Mouse (Mus musculus) brain, embryonic 14.5 days (tissue): Measurements from ENCODE around the gene Plcb1. TPM values are rescaled to one million over a fixed set of nuclear protein-coding genes. Genes with fewer than 3 reads are reported as not detected.
A peak's percentile ranks its signal among the peaks of the same experiment; 100 is the strongest.

Experiments used
- DNase-seq: peaks from one replicate; pipeline ENCODE4 v3.0.0-alpha.2; 2011; ENCODE audit warnings: low read depth
- CTCF ChIP-seq: fragments of 200-500 bp; IDR thresholded peaks from 2 replicates; pipeline ENCODE4 v1.5.1; 2012; ENCODE audit warnings: inconsistent platforms, mild to moderate bottlenecking, moderate library complexity, borderline replicate concordance; ENCODE audit not compliant: insufficient read depth, insufficient read length; ENCODE audit errors: extremely low read depth
- POLR2A ChIP-seq: fragments of 200-500 bp; IDR thresholded peaks from 2 replicates; pipeline ENCODE4 v1.6.1; 2012; ENCODE audit warnings: mild to moderate bottlenecking, inconsistent platforms, borderline replicate concordance; ENCODE audit not compliant: poor library complexity, insufficient read depth, insufficient read length, severe bottlenecking; ENCODE audit errors: extremely low read depth
- polyA plus RNA-seq: library from polyadenylated mRNA; depleted of rRNA; stranded (reverse); fragments of >200 nt; gene quantifications from 2 replicates; pipeline ENCODE4 v1.2.3, GENCODE M21; 2012

Plcb1 gene
- polyA plus RNA-seq, 1 experiment: 15.2 TPM

DNA sequence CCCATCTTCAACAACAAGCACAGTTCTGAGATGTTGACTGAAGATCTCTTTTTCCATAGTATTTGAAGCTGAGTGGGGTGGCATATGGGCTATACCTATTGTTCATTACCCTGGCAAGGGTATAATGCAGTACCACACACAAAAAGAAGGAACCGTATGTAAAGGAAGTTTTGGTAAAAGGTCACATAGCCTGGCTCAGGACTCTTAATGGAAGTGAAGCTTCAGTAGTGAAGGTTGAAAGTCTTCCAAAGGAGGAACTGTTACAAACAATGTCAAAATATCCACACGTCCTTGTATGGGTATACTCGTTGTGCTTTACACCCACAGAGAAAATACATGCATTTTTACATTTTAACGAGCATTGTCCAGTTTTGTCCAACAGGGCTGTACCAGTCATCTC, 91.3 kb downstream of the Plcb1 start:
- TF ChIP-seq POLR2A (no peak), CTCF (no peak)
- DNase-seq: no peak

DNA sequence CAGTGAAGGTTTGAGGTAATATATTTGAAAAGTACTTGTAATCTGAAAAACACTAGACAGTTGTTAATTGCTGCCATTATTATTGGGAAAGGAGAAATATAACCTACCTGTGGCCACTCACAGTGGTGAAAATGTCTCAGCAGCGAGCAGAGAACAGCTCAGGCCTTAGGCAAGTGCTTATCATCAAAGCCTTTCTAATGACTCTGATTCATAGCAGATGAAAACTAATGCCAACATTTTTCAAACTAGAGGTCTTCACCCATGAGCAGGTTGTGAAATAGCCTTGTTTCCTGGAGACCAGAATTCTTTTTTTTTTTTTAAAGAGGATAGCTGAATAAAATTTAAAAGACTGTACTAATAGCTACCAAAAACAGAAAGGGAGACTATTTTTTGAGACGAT, 105.3 kb downstream of the Plcb1 start:
- no peak for DNase-seq
- TF ChIP-seq CTCF (no peak), POLR2A (no peak)

DNA sequence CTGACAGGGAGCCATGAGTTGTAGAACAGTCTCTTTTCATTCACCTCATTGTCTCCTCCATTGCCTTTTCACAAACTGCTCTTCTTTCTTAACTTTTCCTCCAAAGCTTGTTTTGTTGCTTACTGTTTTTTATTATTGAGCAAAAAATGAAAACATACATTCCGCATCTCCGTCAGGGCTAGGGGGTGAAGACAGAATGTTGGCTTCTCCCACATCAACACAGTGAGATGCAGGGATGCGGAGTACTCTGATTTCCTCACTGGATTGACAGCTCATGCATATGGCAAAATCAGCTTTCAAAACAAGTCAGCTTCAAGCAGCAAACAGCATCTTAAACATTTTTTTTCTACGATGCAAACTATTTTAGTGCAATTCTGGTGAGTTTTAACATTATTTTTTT, 108.9 kb downstream of the Plcb1 start:
- peak; percentile 67 for DNase-seq

DNA sequence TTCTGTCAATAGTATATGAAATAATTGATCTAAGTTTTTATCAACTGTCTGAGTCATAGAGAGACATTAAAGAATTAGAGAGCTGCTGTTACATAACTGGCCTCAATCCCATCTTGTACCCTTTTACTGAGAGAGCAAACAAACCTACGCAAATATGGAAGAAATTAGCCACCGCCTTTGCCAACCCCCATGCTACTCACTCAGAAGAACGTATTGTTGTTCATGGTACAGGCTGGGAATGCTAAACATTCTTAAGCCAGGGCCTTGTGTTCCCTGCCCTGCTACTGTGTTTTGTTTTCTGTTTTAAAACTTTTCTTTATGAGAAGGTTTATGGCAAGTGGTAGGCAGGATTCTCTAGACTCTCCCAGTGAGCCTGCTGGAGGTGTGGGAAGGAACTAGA, 110.3 kb downstream of the Plcb1 start:
- DNase-seq: no peak
- TF ChIP-seq POLR2A (no peak), CTCF (no peak)

More for the DNA sequence above, 108.9 kb downstream of the Plcb1 start:
- TF ChIP-seq POLR2A (no peak), CTCF (no peak)

DNA sequence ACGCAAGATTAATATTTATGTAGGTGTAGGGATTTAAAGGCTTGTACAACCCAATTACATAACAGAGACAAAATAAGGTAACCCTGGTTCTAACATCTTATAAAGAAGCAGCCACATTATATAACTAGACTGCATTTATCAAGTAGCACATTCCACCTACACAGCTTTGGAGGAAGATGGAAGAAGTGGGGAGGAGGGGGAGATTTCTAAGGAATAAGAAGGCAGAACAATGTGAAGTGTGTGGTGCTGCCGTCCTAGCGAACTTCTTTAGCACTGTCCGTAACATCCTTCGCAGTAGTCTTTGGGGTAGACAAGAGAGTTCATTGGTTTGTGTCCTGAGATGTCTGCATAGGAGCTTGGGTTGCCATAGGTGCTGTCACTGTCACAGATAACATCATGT, 111.2 kb downstream of the Plcb1 start:
- no peak for DNase-seq
- TF ChIP-seq CTCF (no peak), POLR2A (no peak)

DNA sequence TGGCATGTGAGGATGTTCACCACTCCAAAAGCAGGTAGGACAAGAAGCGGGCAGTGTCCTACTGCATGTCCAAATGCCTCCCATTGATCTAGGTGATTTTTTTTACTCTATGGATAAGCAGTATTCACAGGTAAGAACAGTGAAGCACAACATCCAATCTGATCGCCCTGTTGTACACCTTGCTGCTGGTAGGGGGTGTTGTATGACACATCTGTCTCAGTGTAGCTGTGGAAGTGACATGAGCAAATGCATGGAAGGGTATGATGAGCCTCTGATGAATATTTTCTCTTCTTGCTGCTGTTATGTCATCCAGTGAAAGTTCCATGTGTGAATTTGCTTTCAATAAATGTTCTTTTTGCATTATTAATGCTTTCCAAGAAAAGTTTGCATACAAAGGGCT, 115.7 kb downstream of the Plcb1 start:
- no peak for DNase-seq
- TF ChIP-seq CTCF (no peak), POLR2A (no peak)

DNA sequence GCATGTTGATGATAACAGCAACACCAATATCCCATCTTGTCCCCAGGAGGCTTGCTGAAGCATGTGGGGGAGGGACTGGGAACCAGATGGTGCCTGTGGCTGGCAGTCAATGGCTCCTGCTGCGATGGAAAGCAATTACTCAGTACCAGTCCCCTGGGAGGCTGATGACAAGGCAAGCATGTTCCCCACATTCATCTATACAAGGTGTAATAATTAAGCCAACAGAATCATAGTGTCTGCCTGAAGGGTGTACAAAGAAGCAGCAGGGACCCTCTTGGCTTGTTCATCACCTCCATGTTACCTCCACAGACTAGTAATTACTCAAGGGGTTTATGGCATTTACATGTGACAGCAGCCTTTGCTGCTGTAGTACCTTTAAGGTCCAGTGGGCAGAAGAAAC, 125.0 kb downstream of the Plcb1 start:
- TF ChIP-seq POLR2A (no peak), CTCF (no peak)
- peak; percentile 95 for DNase-seq

DNA sequence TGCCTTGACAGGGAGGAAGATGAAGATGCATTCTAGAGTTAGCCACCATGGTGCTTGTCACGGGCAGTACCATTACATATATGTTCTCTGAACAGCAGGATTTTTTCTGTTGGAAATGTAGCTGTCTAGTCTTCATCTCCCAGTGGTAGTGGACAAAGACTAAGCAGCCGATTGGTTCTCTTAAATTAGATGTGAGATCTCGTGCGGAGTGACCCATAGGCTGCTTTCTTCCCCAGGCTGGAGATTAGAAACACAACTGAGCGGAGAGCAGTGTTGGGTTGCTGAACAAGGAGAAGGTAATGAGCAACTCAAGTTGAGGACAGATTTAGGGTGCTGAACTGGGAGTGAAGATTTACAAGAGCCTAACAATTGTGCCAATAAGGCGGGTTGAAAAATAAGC, 125.5 kb downstream of the Plcb1 start:
- no peak for DNase-seq
- no peak for TF ChIP-seq CTCF
- no peak for TF ChIP-seq POLR2A

DNA sequence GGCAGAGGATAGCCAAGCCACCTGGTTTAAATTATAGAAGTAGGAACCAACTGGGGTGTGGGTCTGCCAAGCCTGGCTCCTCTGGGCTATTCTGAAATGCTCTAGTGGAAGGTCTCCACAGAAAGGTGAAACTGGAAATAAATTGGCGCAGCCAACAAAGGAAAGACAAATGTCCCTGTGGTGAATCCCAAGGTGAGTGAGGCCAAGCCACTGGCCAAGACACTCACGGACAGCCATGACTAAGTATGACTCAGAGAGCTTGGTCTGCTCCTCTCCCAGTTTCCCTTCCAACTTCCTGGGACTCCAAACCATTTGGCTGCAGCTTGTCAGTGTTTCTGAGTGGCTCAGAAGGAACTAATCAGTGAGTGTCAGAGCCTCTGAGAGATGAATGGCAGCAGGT, 126.7 kb downstream of the Plcb1 start:
- DNase-seq: no peak
- TF ChIP-seq POLR2A (no peak), CTCF (no peak)

DNA sequence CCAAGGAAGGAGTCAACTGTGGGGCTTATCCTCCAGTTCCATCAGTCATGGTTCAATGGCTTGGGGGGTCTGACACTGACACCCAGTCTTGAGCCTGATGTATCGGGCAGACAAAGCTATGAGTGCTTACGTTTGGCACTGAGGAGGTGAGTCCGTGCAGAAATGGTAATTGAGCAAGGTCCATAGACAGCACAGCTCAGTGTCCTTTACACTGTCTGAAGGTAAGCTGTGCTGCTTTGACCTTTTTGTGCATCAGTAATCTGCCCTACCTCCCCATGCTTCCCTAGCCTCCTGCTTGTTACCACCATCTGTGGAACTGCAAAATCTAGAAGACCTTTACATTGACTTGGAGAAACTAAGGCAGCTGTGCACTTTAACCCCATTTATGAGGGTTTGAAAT, 127.7 kb downstream of the Plcb1 start:
- DNase-seq: no peak
- no peak for TF ChIP-seq POLR2A
- no peak for TF ChIP-seq CTCF

DNA sequence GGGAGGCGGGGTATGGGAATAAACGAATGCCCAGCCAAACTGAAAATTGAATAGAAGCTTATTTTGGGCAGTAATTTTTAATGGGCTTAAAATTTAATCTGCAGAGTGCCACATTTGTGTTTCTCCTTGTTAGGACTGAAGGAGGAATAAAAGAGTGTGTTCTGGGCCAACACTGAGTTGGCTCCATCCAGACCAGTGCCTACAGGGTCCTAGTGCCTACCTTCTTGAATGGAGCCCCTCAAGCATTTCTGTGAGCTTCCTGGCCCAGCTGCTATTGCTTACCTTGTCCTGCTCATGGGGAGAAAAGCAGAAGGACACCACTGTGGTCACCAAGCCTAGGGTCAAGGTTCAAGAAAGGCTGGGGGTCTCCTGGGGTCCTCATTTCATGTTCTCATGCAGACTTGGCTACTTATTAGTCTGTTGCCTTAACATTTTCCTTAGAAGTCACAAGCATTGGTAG, 128.3 kb downstream of the Plcb1 start:
- DNase-seq: peak; percentile 65
- no peak for TF ChIP-seq POLR2A
- TF ChIP-seq CTCF: no peak

DNA sequence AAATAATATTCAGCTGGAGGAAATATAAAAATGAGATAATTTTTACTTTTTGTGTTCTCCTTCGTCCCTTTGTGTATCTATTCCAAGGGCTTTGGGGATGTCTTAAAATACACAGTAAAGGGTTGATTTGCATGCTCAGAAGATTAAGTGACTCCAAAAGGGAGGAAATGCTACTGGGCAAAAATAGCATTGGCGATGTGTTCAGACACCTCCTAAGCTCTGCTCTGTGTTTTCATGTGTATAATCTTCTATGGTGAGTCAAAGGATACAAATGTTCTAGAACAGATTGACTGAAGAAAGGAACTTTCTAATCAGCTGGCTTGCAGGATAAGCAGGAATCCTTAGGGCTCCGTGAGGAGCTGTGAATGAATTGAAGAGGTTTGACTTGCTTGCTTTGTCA, 129.2 kb downstream of the Plcb1 start:
- TF ChIP-seq POLR2A: no peak
- no peak for TF ChIP-seq CTCF
- no peak for DNase-seq
